Mouse (Mus musculus): ENCODE results near the gene Slc36a4.

DNA sequence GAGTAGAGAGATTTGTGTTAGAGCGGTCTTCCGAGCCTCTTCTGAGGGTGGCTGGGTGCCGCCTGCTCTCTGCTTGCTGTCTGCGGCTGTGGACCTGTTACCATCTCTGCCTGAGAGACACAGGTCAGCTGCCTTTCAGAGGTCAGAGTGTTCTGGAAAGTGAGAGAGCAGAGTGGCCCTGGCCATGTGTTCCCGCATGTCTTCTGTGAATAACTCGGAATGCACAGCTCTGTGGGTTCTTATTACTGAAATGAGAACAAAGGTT lies 25.3 kb downstream of the Slc36a4 start:
- TF ChIP-seq CTCF (IDR thresholded peaks at IDR 0.05; ENCODE audit: low read depth, low read length), result no peak
- TF ChIP-seq EP300 (IDR thresholded peaks at IDR 0.05; ENCODE audit: insufficient read depth, low read depth, low read length), result no peak
